Mouse (Mus musculus) cerebellum, adult 2 months (tissue): ENCODE measurements around the gene Hcst.

Source experiments
- CTCF ChIP-seq: fragments of 200-500 bp; IDR thresholded peaks from 2 replicates; pipeline ENCODE4 v1.5.1; 2011; ENCODE audit warnings: low read depth, mild to moderate bottlenecking, control low read depth, low read length, moderate library complexity, borderline replicate concordance; ENCODE audit not compliant: insufficient read depth
- POLR2A ChIP-seq: fragments of 200-500 bp; IDR thresholded peaks from 2 replicates; pipeline ENCODE4 v1.6.1; 2011; ENCODE audit warnings: low read length, control low read depth, borderline replicate concordance; ENCODE audit not compliant: insufficient read depth

DNA sequence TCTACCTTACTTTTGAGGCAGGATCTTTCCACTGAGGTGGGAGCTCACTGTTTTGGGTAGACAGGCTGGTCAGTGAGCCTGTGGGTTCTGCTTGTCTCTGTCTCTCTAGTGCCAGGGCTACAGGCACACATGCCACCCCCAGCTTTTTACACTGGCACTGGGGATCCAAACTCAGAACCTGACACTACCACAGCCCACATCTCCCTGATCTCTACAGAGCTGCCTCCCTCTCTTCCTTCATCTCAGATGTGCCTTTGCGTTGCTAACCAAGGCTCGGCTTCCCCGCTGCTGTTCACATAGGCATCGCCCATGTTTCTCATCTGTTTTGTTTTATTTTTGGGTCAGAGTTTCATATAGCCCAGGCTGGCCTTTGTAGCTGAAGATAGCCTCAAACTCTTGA, 26.0 kb downstream of the Hcst start:
- no peak for TF ChIP-seq CTCF
- no peak for TF ChIP-seq POLR2A
